Mouse (Mus musculus): ENCODE results near the gene Olfr680-ps1. TPM values are rescaled to one million over a fixed set of nuclear protein-coding genes. Genes with fewer than 3 reads are reported as not detected.

Olfr680-ps1 gene
- polyA plus RNA-seq (2014; fragmentation: Illumina TruSeq; extraction: RNeasy Lipid Tissue Mini Kit (QIAGEN cat#74804)), result not detected

GRCm38 (mm10) chr7:105092717-105093116 lies at the start of gene Olfr680-ps1:
TSS of gene Olfr680-ps1 (minus strand) at chr7:105092817.

GRCm38 (mm10) chr7:105116536-105116935 lies 23.9 kb upstream of the Olfr680-ps1 start, which contains the start of gene Olfr681:
TSS of gene Olfr681 (plus strand) at chr7:105116836.

GRCm38 (mm10) chr7:105080905-105081304 lies 11.7 kb downstream of the Olfr680-ps1 start, which contains the start of gene Olfr679:
TSS of gene Olfr679 (plus strand) at chr7:105081205.

GRCm38 (mm10) chr7:105064175-105064574 lies 28.4 kb downstream of the Olfr680-ps1 start, which contains the start of gene Olfr678:
TSS of gene Olfr678 (plus strand) at chr7:105064475.

Other genes starting within 250 kb of the Olfr680-ps1 start
- not detected for gene Usp17la, start 235.8 kb downstream of the Olfr680-ps1 start, polyA plus RNA-seq (2014; fragmentation: Illumina TruSeq; extraction: RNeasy Lipid Tissue Mini Kit (QIAGEN cat#74804))
- not detected for gene Olfr665, start 214.8 kb downstream of the Olfr680-ps1 start, polyA plus RNA-seq (2014; fragmentation: Illumina TruSeq; extraction: RNeasy Lipid Tissue Mini Kit (QIAGEN cat#74804))
- gene Olfr666, start 196.9 kb downstream of the Olfr680-ps1 start, polyA plus RNA-seq (2014; fragmentation: Illumina TruSeq; extraction: RNeasy Lipid Tissue Mini Kit (QIAGEN cat#74804)), result not detected
- not detected for gene Olfr667, start 171.3 kb downstream of the Olfr680-ps1 start, polyA plus RNA-seq (2014; fragmentation: Illumina TruSeq; extraction: RNeasy Lipid Tissue Mini Kit (QIAGEN cat#74804))
- not detected for gene Olfr668, start 164.8 kb downstream of the Olfr680-ps1 start, polyA plus RNA-seq (2014; fragmentation: Illumina TruSeq; extraction: RNeasy Lipid Tissue Mini Kit (QIAGEN cat#74804))
- not detected for gene Olfr669, start 158.6 kb downstream of the Olfr680-ps1 start, polyA plus RNA-seq (2014; fragmentation: Illumina TruSeq; extraction: RNeasy Lipid Tissue Mini Kit (QIAGEN cat#74804))
- gene Olfr670, start 130.2 kb downstream of the Olfr680-ps1 start, polyA plus RNA-seq (2014; fragmentation: Illumina TruSeq; extraction: RNeasy Lipid Tissue Mini Kit (QIAGEN cat#74804)), result not detected
- gene Olfr671, start 113.7 kb downstream of the Olfr680-ps1 start, polyA plus RNA-seq (2014; fragmentation: Illumina TruSeq; extraction: RNeasy Lipid Tissue Mini Kit (QIAGEN cat#74804)), result not detected
- not detected for gene Olfr672, start 90.8 kb downstream of the Olfr680-ps1 start, polyA plus RNA-seq (2014; fragmentation: Illumina TruSeq; extraction: RNeasy Lipid Tissue Mini Kit (QIAGEN cat#74804))
- not detected for gene Olfr675, start 64.4 kb downstream of the Olfr680-ps1 start, polyA plus RNA-seq (2014; fragmentation: Illumina TruSeq; extraction: RNeasy Lipid Tissue Mini Kit (QIAGEN cat#74804))
- gene Olfr676, start 60.1 kb downstream of the Olfr680-ps1 start, polyA plus RNA-seq (2014; fragmentation: Illumina TruSeq; extraction: RNeasy Lipid Tissue Mini Kit (QIAGEN cat#74804)), result not detected
- gene Olfr677, start 41.4 kb downstream of the Olfr680-ps1 start, polyA plus RNA-seq (2014; fragmentation: Illumina TruSeq; extraction: RNeasy Lipid Tissue Mini Kit (QIAGEN cat#74804)), result not detected
- gene Olfr678, start 28.3 kb downstream of the Olfr680-ps1 start, polyA plus RNA-seq (2014; fragmentation: Illumina TruSeq; extraction: RNeasy Lipid Tissue Mini Kit (QIAGEN cat#74804)), result not detected
- gene Olfr679, start 11.6 kb downstream of the Olfr680-ps1 start, polyA plus RNA-seq (2014; fragmentation: Illumina TruSeq; extraction: RNeasy Lipid Tissue Mini Kit (QIAGEN cat#74804)), result not detected
- gene Olfr681, start 24.0 kb upstream of the Olfr680-ps1 start, polyA plus RNA-seq (2014; fragmentation: Illumina TruSeq; extraction: RNeasy Lipid Tissue Mini Kit (QIAGEN cat#74804)), result not detected
- gene Olfr683, start 54.2 kb upstream of the Olfr680-ps1 start, polyA plus RNA-seq (2014; fragmentation: Illumina TruSeq; extraction: RNeasy Lipid Tissue Mini Kit (QIAGEN cat#74804)), result not detected
- not detected for gene Olfr684, start 70.8 kb upstream of the Olfr680-ps1 start, polyA plus RNA-seq (2014; fragmentation: Illumina TruSeq; extraction: RNeasy Lipid Tissue Mini Kit (QIAGEN cat#74804))
- gene Olfr685, start 93.2 kb upstream of the Olfr680-ps1 start, polyA plus RNA-seq (2014; fragmentation: Illumina TruSeq; extraction: RNeasy Lipid Tissue Mini Kit (QIAGEN cat#74804)), result not detected
- not detected for gene Olfr686, start 114.7 kb upstream of the Olfr680-ps1 start, polyA plus RNA-seq (2014; fragmentation: Illumina TruSeq; extraction: RNeasy Lipid Tissue Mini Kit (QIAGEN cat#74804))
- gene Olfr688, start 195.3 kb upstream of the Olfr680-ps1 start, polyA plus RNA-seq (2014; fragmentation: Illumina TruSeq; extraction: RNeasy Lipid Tissue Mini Kit (QIAGEN cat#74804)), result not detected
- not detected for gene Olfr689, start 218.3 kb upstream of the Olfr680-ps1 start, polyA plus RNA-seq (2014; fragmentation: Illumina TruSeq; extraction: RNeasy Lipid Tissue Mini Kit (QIAGEN cat#74804))
- not detected for gene Olfr690, start 241.3 kb upstream of the Olfr680-ps1 start, polyA plus RNA-seq (2014; fragmentation: Illumina TruSeq; extraction: RNeasy Lipid Tissue Mini Kit (QIAGEN cat#74804))
- gene Olfr691, start 249.5 kb upstream of the Olfr680-ps1 start, polyA plus RNA-seq (2014; fragmentation: Illumina TruSeq; extraction: RNeasy Lipid Tissue Mini Kit (QIAGEN cat#74804)), result not detected